Mouse (Mus musculus): ENCODE data around the gene Nfxl1.

Gene Nfxl1

GRCm38 (mm10) chr5:72498271-72498670 lies 61.2 kb downstream of the Nfxl1 start:
- no peak for DNase-seq

- no peak for DNase-seq
Observed at GRCm38 (mm10) chr5:72496756-72497155, 62.7 kb downstream of the Nfxl1 start.

- DNase-seq, result no peak
Observed at GRCm38 (mm10) chr5:72493906-72494305, 65.6 kb downstream of the Nfxl1 start.

- no peak for DNase-seq
Observed at GRCm38 (mm10) chr5:72491232-72491631, 68.3 kb downstream of the Nfxl1 start.

- no peak for DNase-seq
Observed at GRCm38 (mm10) chr5:72480456-72480855, 79.0 kb downstream of the Nfxl1 start.

GRCm38 (mm10) chr5:72472317-72473009 lies 87.0 kb downstream of the Nfxl1 start:
- DNase-seq, result no peak

GRCm38 (mm10) chr5:72471746-72472145 lies 87.7 kb downstream of the Nfxl1 start:
- peak; percentile 10 for DNase-seq

GRCm38 (mm10) chr5:72464932-72465331 lies 94.6 kb downstream of the Nfxl1 start:
- no peak for DNase-seq

All from right cerebral cortex, postnatal 25 days (tissue).